Mouse (Mus musculus) myocyte (in vitro differentiated cells): Measurements from ENCODE around the gene Dhx37. TPM values are rescaled to one million over a fixed set of nuclear protein-coding genes. Genes with fewer than 3 reads are reported as not detected.
A peak's percentile ranks its signal among the peaks of the same experiment; 100 is the strongest.

ENCODE experiments used
- H3K27me3 ChIP-seq: one replicate; pipeline ENCODE4 v1.6.1; 2011; ENCODE audit not compliant: control insufficient read depth, insufficient read depth, insufficient read length
- H3K36me3 ChIP-seq: one replicate; pipeline ENCODE4 v1.6.1; 2011; ENCODE audit not compliant: control insufficient read depth, insufficient read depth
- H3K4me2 ChIP-seq: one replicate; pipeline ENCODE4 v1.6.1; 2011; ENCODE audit warnings: low read depth, control low read depth
- H3K4me3 ChIP-seq: one replicate; pipeline ENCODE4 v1.5.1; 2011; ENCODE audit warnings: mild to moderate bottlenecking, control low read depth, moderate library complexity
- H3K79me2 ChIP-seq: one replicate; pipeline ENCODE4 v1.6.1; 2011; ENCODE audit not compliant: control insufficient read depth, insufficient read depth
- H3ac ChIP-seq: one replicate; pipeline ENCODE4 v1.6.1; 2011; ENCODE audit not compliant: control insufficient read depth, insufficient read length
- CEBPB ChIP-seq: IDR thresholded peaks from 2 replicates; pipeline ENCODE4 v1.6.1; 2011; ENCODE audit warnings: mild to moderate bottlenecking, moderate library complexity; ENCODE audit not compliant: poor library complexity, insufficient read depth, severe bottlenecking
- E2F4 ChIP-seq: IDR thresholded peaks from one replicate; pipeline ENCODE4 v1.6.1; 2011; ENCODE audit warnings: mild to moderate bottlenecking, control low read depth, moderate library complexity; ENCODE audit not compliant: insufficient read depth
- MAX ChIP-seq: IDR thresholded peaks from one replicate; pipeline ENCODE4 v1.6.1; 2011; ENCODE audit warnings: low read depth, mild to moderate bottlenecking, control low read depth
- MYOD1 ChIP-seq, 3 experiments: IDR thresholded peaks; one replicate each; pipeline ENCODE4 v1.6.1; 2011; ENCODE audit warnings: control low read depth in 2 of 3, low read depth in 2 of 3, mild to moderate bottlenecking in 2 of 3, moderate library complexity in 1 of 3; ENCODE audit not compliant: insufficient read length in 2 of 3, control insufficient read depth in 1 of 3
- MYOG ChIP-seq, 3 experiments: IDR thresholded peaks; one replicate each; pipeline ENCODE4 v1.6.1; 2011; ENCODE audit warnings: control low read depth in 2 of 3, low read depth in 2 of 3, mild to moderate bottlenecking in 2 of 3; ENCODE audit not compliant: insufficient read length in 2 of 3, control insufficient read depth in 1 of 3, insufficient read depth in 1 of 3
- POLR2A ChIP-seq: IDR thresholded peaks from one replicate; pipeline ENCODE4 v1.6.1; 2011; ENCODE audit warnings: low read depth, mild to moderate bottlenecking, control low read depth, moderate library complexity; ENCODE audit not compliant: insufficient read length
- POLR2AphosphoS2 ChIP-seq: IDR thresholded peaks from one replicate; pipeline ENCODE4 v1.6.1; 2011; ENCODE audit warnings: low read depth, control low read depth; ENCODE audit not compliant: insufficient read length
- REST ChIP-seq: IDR thresholded peaks from one replicate; pipeline ENCODE4 v1.6.1; 2011; ENCODE audit warnings: mild to moderate bottlenecking, control low read depth, moderate library complexity; ENCODE audit not compliant: insufficient read depth, insufficient read length
- SRF ChIP-seq: IDR thresholded peaks from one replicate; pipeline ENCODE4 v1.6.1; 2011; ENCODE audit warnings: low read depth; ENCODE audit not compliant: control insufficient read depth, insufficient read length
- TCF12 ChIP-seq: IDR thresholded peaks from one replicate; pipeline ENCODE4 v1.6.1; 2011; ENCODE audit warnings: mild to moderate bottlenecking, control low read depth; ENCODE audit not compliant: poor library complexity, insufficient read depth, severe bottlenecking
- TCF3 ChIP-seq: IDR thresholded peaks from one replicate; pipeline ENCODE4 v1.6.1; 2011; ENCODE audit warnings: low read depth, control low read depth; ENCODE audit not compliant: insufficient read length
- USF1 ChIP-seq: IDR thresholded peaks from one replicate; pipeline ENCODE4 v1.6.1; 2011; ENCODE audit warnings: low read depth, mild to moderate bottlenecking, control low read depth, moderate library complexity
- polyA plus RNA-seq: library from polyadenylated mRNA; unstranded; fragments of >200 nt; fragmentation: generic; extraction: Trizol; gene quantifications from one replicate; pipeline ENCODE4 v1.2.1, GENCODE M21; 2012; ENCODE audit warnings: missing spikeins

Gene Dhx37
- polyA plus RNA-seq, 1 experiment: 17.2 TPM

DNA sequence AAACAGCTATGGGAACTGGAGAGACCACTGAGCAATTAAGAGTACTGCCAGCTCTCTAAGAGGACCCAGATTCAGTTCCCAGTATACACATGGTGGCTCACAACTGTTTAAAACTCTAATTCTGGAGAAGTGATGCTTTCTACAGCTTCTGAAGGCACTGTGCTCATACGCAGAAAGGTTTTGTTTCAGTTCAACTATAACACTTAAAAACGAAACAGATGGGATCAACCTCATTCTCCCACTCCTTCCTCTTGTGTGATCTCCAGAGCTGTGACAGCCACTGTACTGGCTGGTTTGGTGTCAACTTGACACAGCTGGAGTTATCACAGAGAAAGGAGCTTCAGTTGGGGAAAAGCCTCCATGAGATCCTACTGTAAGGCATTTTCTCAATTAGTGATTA, 58.0 kb downstream of the Dhx37 start:
- TF ChIP-seq SRF (no peak), MYOD1 (IDR thresholded peaks at IDR 0.05; ENCODE audit: control insufficient read depth in 1 of 3, insufficient read length in 2 of 3, low read depth in 2 of 3) (no peak), MYOG (IDR thresholded peaks at IDR 0.05; ENCODE audit: control insufficient read depth in 1 of 3, insufficient read depth in 1 of 3, insufficient read length in 2 of 3, low read depth in 2 of 3) (no peak)
- no peaks in the 10 kb centered on the region for H3K79me2 ChIP-seq
- H3K36me3 ChIP-seq: no peaks in the 10 kb centered on the region
- H3ac ChIP-seq: no peak overlapping the region
- no peaks in the 10 kb centered on the region for H3K27me3 ChIP-seq
- no peak overlapping the region for H3K4me3 ChIP-seq
- H3K4me2 ChIP-seq: no peak overlapping the region

DNA sequence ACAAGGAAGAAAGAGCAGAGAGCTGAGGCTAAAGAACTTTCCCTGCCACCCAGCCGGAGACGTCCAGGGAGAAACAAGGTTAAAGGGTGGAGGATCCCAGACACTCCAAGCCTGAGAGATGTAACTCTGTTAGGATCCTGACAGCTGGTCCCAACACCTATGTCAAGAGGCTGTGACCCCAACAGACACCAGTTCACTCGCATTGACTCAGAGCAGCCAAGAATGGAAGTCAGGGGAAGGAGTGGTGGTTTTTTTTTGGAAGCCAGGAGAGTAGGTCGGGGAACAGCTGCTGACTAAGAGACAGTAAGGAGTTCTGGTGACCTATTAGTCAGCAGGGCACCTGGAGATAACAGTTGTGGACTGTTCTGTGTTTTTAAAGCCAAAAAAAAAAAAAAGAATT, 61.9 kb downstream of the Dhx37 start:
- H3K27me3 ChIP-seq: no peaks in the 10 kb centered on the region
- no peak overlapping the region for H3ac ChIP-seq
- no peak overlapping the region for H3K4me2 ChIP-seq
- no peaks in the 10 kb centered on the region for H3K79me2 ChIP-seq
- no peak for TF ChIP-seq POLR2AphosphoS2
- TF ChIP-seq MYOG (IDR thresholded peaks at IDR 0.05; ENCODE audit: control insufficient read depth in 1 of 3, insufficient read depth in 1 of 3, insufficient read length in 2 of 3, low read depth in 2 of 3): peak in 2 of 3 experiments; percentile 48 to 64
- TF ChIP-seq MYOD1 (IDR thresholded peaks at IDR 0.05; ENCODE audit: control insufficient read depth in 1 of 3, insufficient read length in 2 of 3, low read depth in 2 of 3): peak in 1 of 3 experiments; percentile 75
- no peaks in the 10 kb centered on the region for H3K36me3 ChIP-seq
- H3K4me3 ChIP-seq: no peak overlapping the region

DNA sequence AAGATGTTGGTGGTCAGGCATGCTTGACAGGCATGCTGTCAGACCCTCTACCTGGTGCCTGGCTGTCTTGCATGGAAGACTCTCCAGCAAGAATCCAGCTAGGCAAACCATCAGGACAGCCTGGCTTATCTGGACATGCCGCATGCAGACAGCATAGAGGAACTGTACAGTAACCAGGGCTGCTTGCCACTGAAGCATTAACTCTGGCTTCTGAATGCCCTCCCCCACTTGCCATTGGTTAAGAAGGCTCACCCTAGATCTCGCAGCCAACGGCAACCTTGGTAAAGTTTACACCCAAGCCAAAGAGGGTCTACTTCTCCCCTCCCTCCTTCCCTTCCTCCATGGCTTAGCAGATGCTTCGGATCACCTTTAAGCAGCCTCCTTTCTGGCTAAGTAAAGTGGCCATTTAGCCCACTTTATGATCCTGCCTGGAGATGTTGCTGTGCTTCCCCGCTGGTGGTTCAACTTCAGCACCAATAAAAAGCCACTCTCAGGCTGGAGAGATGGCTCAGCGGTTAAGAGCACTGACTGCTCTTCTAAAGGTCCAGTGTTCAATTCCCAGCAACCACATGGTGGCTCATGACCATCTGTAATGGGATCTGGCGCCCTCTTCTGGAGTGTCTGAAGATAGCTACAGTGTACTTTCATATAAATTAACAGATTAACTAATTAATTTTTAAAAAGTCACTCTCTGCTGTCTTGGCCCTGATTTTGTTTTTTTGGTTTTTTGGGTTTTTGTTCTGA, 62.8 kb downstream of the Dhx37 start:
- no peak for TF ChIP-seq MYOD1 (IDR thresholded peaks at IDR 0.05; ENCODE audit: control insufficient read depth in 1 of 3, insufficient read length in 2 of 3, low read depth in 2 of 3)
- TF ChIP-seq POLR2A: no peak
- no peak for TF ChIP-seq E2F4
- TF ChIP-seq REST: no peak
- no peaks in the 10 kb centered on the region for H3K27me3 ChIP-seq
- H3K4me3 ChIP-seq: no peak overlapping the region
- H3K36me3 ChIP-seq: no peaks in the 10 kb centered on the region
- H3K79me2 ChIP-seq: no peaks in the 10 kb centered on the region
- H3K4me2 ChIP-seq: no peak overlapping the region
- H3ac ChIP-seq: no peak overlapping the region

DNA sequence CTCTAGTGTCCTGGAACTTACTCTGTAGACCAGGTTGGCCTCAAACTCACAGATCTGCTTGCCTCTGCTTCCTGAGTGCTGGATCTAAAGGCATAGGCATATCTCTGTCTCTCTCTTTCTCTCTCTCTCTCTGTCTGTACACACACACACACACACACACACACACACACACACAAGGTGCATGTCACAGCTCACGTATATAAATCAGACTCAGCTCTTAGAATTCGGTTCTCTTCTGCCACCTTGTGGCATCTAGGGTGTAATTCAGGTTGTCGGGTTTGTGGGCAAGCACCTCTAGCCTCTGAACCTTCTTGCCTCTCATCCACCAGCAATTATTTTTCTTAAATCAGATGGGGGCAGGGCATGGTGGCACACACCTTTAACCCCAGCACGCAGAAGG, 65.4 kb downstream of the Dhx37 start:
- Histone ChIP-seq H3K4me2 (peak overlapping the region; percentile 32), H3K36me3 (no peaks in the 10 kb centered on the region), H3K27me3 (no peaks in the 10 kb centered on the region), H3ac (no peak overlapping the region), H3K79me2 (no peaks in the 10 kb centered on the region), H3K4me3 (no peak overlapping the region)
- no peak for TF ChIP-seq USF1
- TF ChIP-seq MYOD1 (IDR thresholded peaks at IDR 0.05; ENCODE audit: control insufficient read depth in 1 of 3, insufficient read length in 2 of 3, low read depth in 2 of 3): no peak
- no peak for TF ChIP-seq TCF12
- no peak for TF ChIP-seq MYOG (IDR thresholded peaks at IDR 0.05; ENCODE audit: control insufficient read depth in 1 of 3, insufficient read depth in 1 of 3, insufficient read length in 2 of 3, low read depth in 2 of 3)
- no peak for TF ChIP-seq POLR2A

DNA sequence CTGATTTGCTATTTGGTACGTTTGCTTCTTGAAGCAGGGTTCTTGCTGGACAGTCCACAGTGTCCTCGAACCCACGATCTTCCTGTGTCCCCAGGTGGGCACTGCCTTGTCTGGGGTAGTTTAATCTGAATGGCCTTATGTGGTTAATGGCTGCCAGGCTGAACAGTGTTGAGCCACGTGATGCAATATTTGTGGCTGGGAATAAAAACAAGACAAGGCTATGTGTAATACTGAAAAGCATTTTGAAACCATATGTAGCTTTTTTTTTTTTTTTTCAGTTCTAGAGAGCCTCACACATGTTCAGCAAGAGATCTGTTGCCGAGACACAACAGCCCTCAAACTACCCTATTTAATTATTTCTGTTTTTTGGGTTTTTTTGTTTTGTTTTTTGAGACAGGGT, 65.8 kb downstream of the Dhx37 start:
- no peak for TF ChIP-seq E2F4
- peak; percentile 43; the same call in 1 of the 2 replicates for TF ChIP-seq CEBPB
- no peak for TF ChIP-seq REST
- no peak for TF ChIP-seq MYOG (IDR thresholded peaks at IDR 0.05; ENCODE audit: control insufficient read depth in 1 of 3, insufficient read depth in 1 of 3, insufficient read length in 2 of 3, low read depth in 2 of 3)
- peak; percentile 85 for TF ChIP-seq USF1
- Histone ChIP-seq H3ac (no peak overlapping the region), H3K36me3 (no peaks in the 10 kb centered on the region), H3K4me2 (peak overlapping the region; percentile 32), H3K79me2 (no peaks in the 10 kb centered on the region), H3K4me3 (no peak overlapping the region), H3K27me3 (no peaks in the 10 kb centered on the region)

DNA sequence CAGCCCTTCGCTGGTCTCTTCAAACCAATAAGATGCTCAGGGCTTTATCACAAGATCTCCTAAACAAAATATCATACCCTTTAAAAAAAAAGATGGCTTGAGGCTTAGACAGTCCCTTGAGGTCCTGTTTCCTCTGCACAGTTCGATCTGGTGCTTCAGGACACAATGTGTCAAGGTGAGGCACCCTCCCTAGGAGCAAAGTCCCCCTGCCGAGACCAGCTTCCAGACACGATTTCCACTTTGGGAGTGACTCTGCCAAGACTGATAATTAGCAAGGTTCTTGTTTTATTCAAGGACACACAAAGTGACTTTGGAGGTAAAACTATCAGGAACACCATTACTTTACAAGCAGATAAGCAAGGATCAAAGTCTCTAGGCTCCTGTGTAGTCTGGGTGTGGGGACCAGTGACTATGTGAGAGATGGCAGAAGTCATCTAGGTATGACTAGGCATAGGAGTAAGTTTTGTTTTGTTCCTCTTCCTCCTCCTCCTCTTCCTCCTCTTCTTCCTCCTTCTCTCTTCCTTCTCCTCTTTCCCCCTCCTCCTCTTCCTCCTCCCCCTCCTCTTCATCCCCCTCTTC, 69.0 kb downstream of the Dhx37 start:
- H3K27me3 ChIP-seq: no peaks in the 10 kb centered on the region
- no peak overlapping the region for H3K4me3 ChIP-seq
- no peak for TF ChIP-seq MYOG (IDR thresholded peaks at IDR 0.05; ENCODE audit: control insufficient read depth in 1 of 3, insufficient read depth in 1 of 3, insufficient read length in 2 of 3, low read depth in 2 of 3)
- no peak for TF ChIP-seq SRF
- TF ChIP-seq CEBPB: no peak
- no peak for TF ChIP-seq POLR2AphosphoS2
- TF ChIP-seq MYOD1 (IDR thresholded peaks at IDR 0.05; ENCODE audit: control insufficient read depth in 1 of 3, insufficient read length in 2 of 3, low read depth in 2 of 3): no peak
- no peak for TF ChIP-seq REST
- TF ChIP-seq POLR2A: no peak
- TF ChIP-seq TCF12: no peak
- no peak for TF ChIP-seq MAX
- no peak for TF ChIP-seq USF1
- TF ChIP-seq TCF3: no peak
- TF ChIP-seq E2F4: no peak
- H3ac ChIP-seq: no peak overlapping the region
- H3K4me2 ChIP-seq: no peak overlapping the region
- no peaks in the 10 kb centered on the region for H3K79me2 ChIP-seq
- H3K36me3 ChIP-seq: no peaks in the 10 kb centered on the region
